Mouse (Mus musculus): ENCODE measurements around the gene Wdr47. TPM values are rescaled to one million over a fixed set of nuclear protein-coding genes. Genes with fewer than 3 reads are reported as not detected.
"Not testable (repeated sequence)": the region's sequence is repeated elsewhere in the genome, so short reads cannot be mapped to it uniquely, and the experiment has no call there.

Wdr47 gene
- polyA plus RNA-seq, 1 experiment from 2014 or later: 0.80 TPM

DNA sequence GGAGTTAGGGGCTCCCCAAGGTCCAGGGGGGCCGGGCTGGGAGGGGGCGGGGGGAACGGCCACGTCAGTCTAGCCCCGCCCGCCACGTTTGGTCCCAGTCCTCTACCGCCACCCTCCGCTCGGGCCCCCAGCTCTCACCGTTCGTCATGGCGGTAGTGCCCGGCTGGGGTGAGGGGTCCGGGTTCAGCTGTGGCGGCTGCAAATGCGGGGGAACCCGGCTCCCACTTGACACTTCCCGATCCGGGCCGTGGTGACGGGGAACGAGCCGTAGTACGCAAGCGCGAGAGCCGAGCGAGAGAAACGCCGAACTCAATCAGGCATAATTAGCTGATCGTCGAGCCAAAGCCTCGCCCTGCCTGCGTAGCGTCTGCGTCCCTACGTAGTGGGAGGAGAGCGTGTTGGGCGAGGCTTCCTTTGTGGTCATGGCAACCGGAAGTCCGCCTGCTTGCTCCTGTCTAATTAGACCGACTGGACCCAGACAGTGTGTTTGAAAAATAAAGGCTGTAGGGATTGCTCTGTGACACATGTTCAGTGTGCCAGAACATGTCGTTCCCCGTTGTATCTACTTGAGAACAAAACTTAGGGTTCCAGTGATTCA lies 28.8 kb upstream of the Wdr47 start, which contains the start of gene Tmem167b:
TSS of gene Tmem167b (minus strand) at position 334 of the 598 bp plus-strand sequence.
- peak within 1 kb of the TSS; percentile 95 for H3K9ac ChIP-seq (replicated peaks)
- no peaks in the 10 kb centered on the region for H3K27me3 ChIP-seq (ENCODE audit: insufficient read depth, low read length)
- H3K27ac ChIP-seq (ENCODE audit: low read depth): peak within 1 kb of the TSS; percentile 97
- peak within 1 kb of the TSS; percentile 95 for H3K4me3 ChIP-seq (ENCODE audit: low read depth, low read length)
- peak; percentile 96 for DNase-seq
- WGBS (ENCODE audit: insufficient replicate concordance): under 1% methylated on average over 45 of the region's 45 CpGs
- peaks cover 13% of the 10 kb centered on the region for H3K4me1 ChIP-seq (ENCODE audit: insufficient read depth)
- ATAC-seq: peak; percentile 97
- peaks cover 31% of the 10 kb centered on the region for H3K36me3 ChIP-seq (replicated peaks; ENCODE audit: insufficient read depth, low read length)
- H3K9me3 ChIP-seq (ENCODE audit: low read length): no peaks in the 10 kb centered on the region
- TF ChIP-seq EP300 (IDR thresholded peaks at IDR 0.05; ENCODE audit: low read depth) (no peak), CTCF (IDR thresholded peaks at IDR 0.05; ENCODE audit: low read depth) (no peak)
- H3K4me2 ChIP-seq (ENCODE audit: low read depth, low read length): peak within 1 kb of the TSS; percentile 96

DNA sequence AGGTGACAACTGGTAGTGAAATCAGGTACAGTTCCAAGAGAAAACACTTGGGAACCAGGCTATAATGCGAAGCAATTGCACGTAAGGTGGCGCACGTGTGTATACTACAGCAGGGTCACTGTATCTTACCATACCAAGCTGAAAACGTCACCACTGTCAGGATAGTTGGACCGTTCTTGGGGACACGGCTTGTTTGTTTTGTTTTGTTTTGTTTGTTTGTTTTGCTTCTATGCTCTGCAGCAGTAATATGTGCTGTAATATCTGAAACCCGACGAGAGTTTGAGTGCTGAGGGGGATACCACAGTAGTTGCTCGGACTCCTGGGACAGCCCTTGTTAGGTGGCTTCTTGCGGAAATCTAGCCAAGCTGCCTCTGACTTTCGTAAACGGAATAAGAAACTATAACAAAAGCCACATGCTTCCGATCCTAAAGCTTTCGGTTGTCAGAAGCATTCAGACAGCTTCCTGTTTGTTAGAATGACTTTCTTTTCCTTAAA lies 28.3 kb upstream of the Wdr47 start:
- H3K27me3 ChIP-seq (ENCODE audit: insufficient read depth, low read length): no peaks in the 10 kb centered on the region
- no peaks in the 10 kb centered on the region for H3K9me3 ChIP-seq (ENCODE audit: low read length)
- peak overlapping the region; percentile 95 for H3K4me3 ChIP-seq (ENCODE audit: low read depth, low read length)
- ATAC-seq: peak; percentile 67
- H3K9ac ChIP-seq (replicated peaks): peak overlapping the region; percentile 72
- H3K4me1 ChIP-seq (ENCODE audit: insufficient read depth): peaks cover 13% of the 10 kb centered on the region; the same call in 1 of the 2 replicates
- DNase-seq: peak; percentile 62
- peak overlapping the region; percentile 97 for H3K27ac ChIP-seq (ENCODE audit: low read depth)
- TF ChIP-seq CTCF (IDR thresholded peaks at IDR 0.05; ENCODE audit: low read depth) (peak; percentile 51; the same call in 1 of the 2 replicates), EP300 (IDR thresholded peaks at IDR 0.05; ENCODE audit: low read depth) (no peak)
- peak overlapping the region; percentile 96 for H3K4me2 ChIP-seq (ENCODE audit: low read depth, low read length)
- 3% methylated on average over 15 of the region's 15 CpGs for WGBS (ENCODE audit: insufficient replicate concordance)
- H3K36me3 ChIP-seq (replicated peaks; ENCODE audit: insufficient read depth, low read length): peaks cover 27% of the 10 kb centered on the region

DNA sequence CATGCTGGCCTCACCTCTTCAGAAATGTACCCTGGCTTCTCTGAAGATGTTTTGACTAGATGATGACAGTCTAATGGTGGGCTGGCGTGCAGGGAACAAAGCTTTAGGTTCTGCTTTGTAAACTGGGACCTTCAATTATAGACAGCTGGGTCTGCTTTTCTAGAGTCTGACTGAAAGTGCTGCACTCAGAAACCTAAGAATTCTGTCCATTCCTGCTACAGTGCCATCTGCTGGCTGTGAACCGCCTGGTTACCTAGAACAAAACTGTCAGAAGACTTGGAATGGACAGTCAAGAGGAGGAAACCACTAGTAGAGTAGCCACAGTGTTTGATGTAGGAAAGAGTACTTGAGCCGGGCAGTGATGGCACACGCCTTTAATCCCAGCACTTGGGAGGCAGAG lies 27.8 kb upstream of the Wdr47 start:
- H3K27me3 ChIP-seq (ENCODE audit: insufficient read depth, low read length): no peaks in the 10 kb centered on the region
- DNase-seq (peak; percentile 85), ATAC-seq (0 out of 2 replicates have a peak, but pooled peaks have one; percentile 7)
- peak overlapping the region; percentile 95 for H3K4me3 ChIP-seq (ENCODE audit: low read depth, low read length)
- TF ChIP-seq EP300 (IDR thresholded peaks at IDR 0.05; ENCODE audit: low read depth) (no peak), CTCF (IDR thresholded peaks at IDR 0.05; ENCODE audit: low read depth) (peak; percentile 91)
- peaks cover 22% of the 10 kb centered on the region for H3K36me3 ChIP-seq (replicated peaks; ENCODE audit: insufficient read depth, low read length)
- peak overlapping the region; percentile 72 for H3K9ac ChIP-seq (replicated peaks)
- peak overlapping the region; percentile 97 for H3K27ac ChIP-seq (ENCODE audit: low read depth)
- peaks cover 13% of the 10 kb centered on the region; the same call in 1 of the 2 replicates for H3K4me1 ChIP-seq (ENCODE audit: insufficient read depth)
- H3K9me3 ChIP-seq (ENCODE audit: low read length): no peaks in the 10 kb centered on the region
- WGBS (ENCODE audit: insufficient replicate concordance): 2% methylated on average over 4 of the region's 4 CpGs
- H3K4me2 ChIP-seq (ENCODE audit: low read depth, low read length): peak overlapping the region; percentile 96

DNA sequence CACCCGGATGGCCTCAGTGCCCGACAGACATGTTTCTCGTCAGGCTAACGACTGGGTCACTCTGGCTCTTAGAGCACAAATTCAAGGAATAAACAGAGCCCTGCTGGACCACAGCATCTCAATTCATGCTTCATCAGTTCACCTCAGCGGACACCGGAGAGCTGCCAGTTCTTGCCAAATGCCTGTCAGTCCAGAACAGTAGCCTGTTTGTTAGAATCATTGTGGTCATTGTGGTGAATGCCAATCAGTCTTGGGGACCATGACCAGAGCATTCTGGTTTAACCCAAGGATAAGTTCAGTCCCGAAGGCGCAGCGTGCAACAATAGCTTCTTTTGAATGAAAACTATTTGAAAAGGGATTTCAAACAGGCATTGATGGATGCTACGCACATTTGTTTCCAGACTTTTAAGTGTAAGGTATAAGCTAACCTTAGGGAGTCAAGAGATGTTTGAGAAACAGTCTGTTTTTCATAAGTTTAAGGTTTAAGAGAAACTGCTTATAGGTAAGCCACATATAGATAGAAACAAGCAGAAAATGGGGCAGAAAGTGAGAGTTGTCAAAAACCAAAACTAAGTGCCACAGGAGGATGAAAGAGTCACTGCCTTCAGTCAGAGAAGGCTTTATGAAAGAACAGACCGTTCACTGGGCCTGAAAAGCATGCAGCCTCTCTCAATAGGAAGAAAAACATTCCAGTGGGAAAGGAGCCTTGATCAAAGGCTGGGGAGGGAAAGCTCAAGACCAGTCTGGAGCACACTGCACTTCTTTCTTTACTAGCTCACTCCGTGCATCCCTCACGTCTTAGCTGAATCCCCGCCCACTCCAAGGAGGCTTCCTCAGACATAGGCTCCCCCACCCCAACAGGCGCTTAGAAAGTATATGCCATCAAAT lies 22.8 kb upstream of the Wdr47 start:
- no peak overlapping the region for H3K4me2 ChIP-seq (ENCODE audit: low read depth, low read length)
- H3K9me3 ChIP-seq (ENCODE audit: low read length): no peaks in the 10 kb centered on the region
- no peaks in the 10 kb centered on the region for H3K36me3 ChIP-seq (replicated peaks; ENCODE audit: insufficient read depth, low read length)
- WGBS (ENCODE audit: insufficient replicate concordance): 64% methylated on average over 15 of the region's 15 CpGs
- H3K4me3 ChIP-seq (ENCODE audit: low read depth, low read length): no peak overlapping the region
- DNase-seq (no peak), ATAC-seq (no peak)
- H3K27me3 ChIP-seq (ENCODE audit: insufficient read depth, low read length): no peaks in the 10 kb centered on the region
- no peak overlapping the region for H3K9ac ChIP-seq (replicated peaks)
- TF ChIP-seq CTCF (IDR thresholded peaks at IDR 0.05; ENCODE audit: low read depth) (no peak), EP300 (IDR thresholded peaks at IDR 0.05; ENCODE audit: low read depth) (no peak)
- H3K4me1 ChIP-seq (ENCODE audit: insufficient read depth): peaks cover 12% of the 10 kb centered on the region; the same call in 1 of the 2 replicates
- H3K27ac ChIP-seq (ENCODE audit: low read depth): no peak overlapping the region

DNA sequence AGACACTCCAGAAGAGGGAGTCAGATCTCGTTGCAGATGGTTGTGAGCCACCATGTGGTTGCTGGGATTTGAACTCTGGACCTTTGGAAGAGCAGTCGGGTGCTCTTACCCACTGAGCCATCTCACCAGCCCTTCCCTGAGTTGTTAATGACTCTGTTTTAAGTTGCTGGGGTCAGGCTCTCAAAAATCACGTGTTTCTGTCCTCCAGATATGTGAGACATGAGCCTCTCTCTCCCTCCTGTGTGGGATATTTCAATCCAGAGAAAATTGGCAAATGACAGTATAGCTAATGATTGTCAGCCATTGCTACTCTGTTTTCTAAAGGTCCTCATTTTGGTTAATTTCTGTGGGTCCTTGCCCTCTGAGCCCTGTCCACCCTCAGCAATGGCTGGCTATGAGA lies 21.4 kb upstream of the Wdr47 start:
- H3K4me3 ChIP-seq (ENCODE audit: low read depth, low read length); H3K4me2 ChIP-seq (ENCODE audit: low read depth, low read length); H3K27ac ChIP-seq (ENCODE audit: low read depth); DNase-seq; H3K36me3 ChIP-seq (replicated peaks; ENCODE audit: insufficient read depth, low read length); ATAC-seq; H3K9ac ChIP-seq (replicated peaks); H3K9me3 ChIP-seq (ENCODE audit: low read length); H3K27me3 ChIP-seq (ENCODE audit: insufficient read depth, low read length): not testable (repeated sequence)
- peaks cover 12% of the 10 kb centered on the region; the same call in 1 of the 2 replicates for H3K4me1 ChIP-seq (ENCODE audit: insufficient read depth)
- 47% methylated on average over 2 of the region's 3 CpGs for WGBS (ENCODE audit: insufficient replicate concordance)

DNA sequence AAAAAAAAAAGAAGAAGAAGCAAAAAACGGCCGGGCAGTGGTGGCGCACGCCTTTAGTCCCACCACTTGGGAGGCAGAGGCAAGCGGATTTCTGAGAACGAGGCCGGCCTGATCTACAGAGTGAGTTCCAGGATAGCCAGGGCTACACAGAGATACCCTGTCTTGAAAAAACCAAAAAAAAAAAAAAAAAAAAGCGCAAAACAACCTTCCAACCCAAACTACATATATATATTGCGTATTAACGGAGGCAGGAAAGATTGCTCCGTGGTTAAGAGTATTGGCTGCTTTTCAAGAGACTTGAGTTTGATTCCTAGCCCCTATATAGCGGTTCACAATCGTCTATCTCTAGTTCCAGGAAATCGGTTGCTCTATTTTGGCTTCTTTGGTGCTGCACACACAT lies 20.3 kb upstream of the Wdr47 start:
- Histone ChIP-seq H3K36me3 (replicated peaks; ENCODE audit: insufficient read depth, low read length) (no peaks in the 10 kb centered on the region), H3K9me3 (ENCODE audit: low read length) (no peaks in the 10 kb centered on the region), H3K4me2 (ENCODE audit: low read depth, low read length) (peak overlapping the region; percentile 92), H3K9ac (replicated peaks) (no peak overlapping the region), H3K4me3 (ENCODE audit: low read depth, low read length) (peak overlapping the region; percentile 77; the same call in 1 of the 2 replicates), H3K27ac (ENCODE audit: low read depth) (no peak overlapping the region), H3K4me1 (ENCODE audit: insufficient read depth) (peaks cover 12% of the 10 kb centered on the region; the same call in 1 of the 2 replicates), H3K27me3 (ENCODE audit: insufficient read depth, low read length) (no peaks in the 10 kb centered on the region)
- WGBS (ENCODE audit: insufficient replicate concordance): 82% methylated on average over 14 of the region's 14 CpGs
- ATAC-seq: peak; percentile 0; the same call in 1 of the 2 replicates
- no peak for DNase-seq
- TF ChIP-seq CTCF (IDR thresholded peaks at IDR 0.05; ENCODE audit: low read depth): no peak
- TF ChIP-seq EP300 (IDR thresholded peaks at IDR 0.05; ENCODE audit: low read depth): no peak
